Mouse (Mus musculus): ENCODE data around the gene Irf8. TPM values are rescaled to one million over a fixed set of nuclear protein-coding genes. Genes with fewer than 3 reads are reported as not detected.

Irf8 gene
- polyA plus RNA-seq, 1 experiment, result 80.9 TPM

DNA sequence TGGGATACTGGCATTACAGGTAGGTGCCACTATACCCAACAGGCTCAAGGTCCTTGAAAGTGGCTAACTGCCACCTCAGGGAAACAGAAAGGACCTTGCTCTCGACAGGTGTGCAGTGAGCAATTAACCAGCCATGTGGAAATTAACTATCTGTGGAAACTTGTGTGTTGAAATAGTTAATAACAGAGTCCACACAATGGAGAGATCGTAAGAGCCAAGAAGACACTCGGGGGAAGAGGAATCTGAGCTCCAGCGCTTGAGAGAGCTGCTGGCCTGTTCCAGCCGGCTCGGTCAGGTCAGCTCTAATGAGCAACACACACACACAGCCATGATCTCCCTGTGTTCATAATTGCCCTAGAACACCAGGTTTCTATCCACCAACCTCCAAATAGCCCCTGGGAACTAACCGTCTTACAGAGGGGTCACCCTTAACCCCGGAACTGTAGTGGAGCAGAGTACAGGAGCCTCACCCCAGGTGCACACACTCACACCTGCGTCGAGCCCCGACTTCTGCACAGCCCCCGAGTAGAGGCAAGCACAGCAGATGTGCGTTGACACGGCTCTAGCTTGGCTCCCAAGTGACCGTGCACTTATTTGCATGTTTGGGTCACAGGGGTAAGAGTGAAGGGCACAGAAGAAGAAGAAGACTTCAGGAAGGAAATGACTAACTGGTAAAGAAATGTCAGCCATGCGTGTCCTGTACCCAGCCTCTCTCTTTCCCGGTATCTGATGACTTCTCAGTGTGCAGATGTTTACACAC, 11.2 kb upstream of the Irf8 start:
- WGBS, result 34% methylated on average over 17 of the region's 17 CpGs
- H3K4me1 ChIP-seq (ENCODE audit: control insufficient read depth, insufficient read depth, low read length), result no peaks in the 10 kb centered on the region
- H3K27ac ChIP-seq (ENCODE audit: control insufficient read depth, insufficient read depth, low read depth, low read length, poor library complexity), result peak overlapping the region; percentile 67
- H3K4me3 ChIP-seq (replicated peaks; ENCODE audit: control insufficient read depth, low read depth, low read length), result no peak overlapping the region
- TF ChIP-seq CTCF (IDR thresholded peaks at IDR 0.05; ENCODE audit: control insufficient read depth, insufficient read depth, low read length) (no peak), POLR2A (IDR thresholded peaks at IDR 0.05; ENCODE audit: borderline replicate concordance, control insufficient read depth, low read depth, low read length) (no peak)

DNA sequence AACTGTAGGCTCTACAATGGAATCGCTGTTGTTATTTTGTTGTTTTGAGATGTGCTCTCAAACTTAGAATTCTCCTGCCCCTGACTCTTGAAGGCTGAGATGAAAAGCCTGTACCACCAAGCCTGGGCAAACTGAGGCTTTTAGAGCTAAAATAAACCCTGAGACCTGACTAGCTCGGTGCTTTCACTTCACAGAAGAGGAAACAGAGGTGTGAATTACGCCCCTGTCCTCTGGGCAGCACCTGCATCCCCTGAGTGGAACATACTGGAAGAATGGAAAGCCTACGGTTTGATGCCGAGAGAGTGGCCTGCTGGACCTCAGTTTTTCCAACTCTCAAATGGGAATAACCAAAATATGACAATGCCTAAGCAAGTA, 10.6 kb upstream of the Irf8 start:
- 44% methylated on average over 5 of the region's 5 CpGs for WGBS
- peak overlapping the region; percentile 65 for H3K27ac ChIP-seq (ENCODE audit: control insufficient read depth, insufficient read depth, low read depth, low read length, poor library complexity)
- H3K4me1 ChIP-seq (ENCODE audit: control insufficient read depth, insufficient read depth, low read length), result no peaks in the 10 kb centered on the region
- no peak overlapping the region for H3K4me3 ChIP-seq (replicated peaks; ENCODE audit: control insufficient read depth, low read depth, low read length)
- TF ChIP-seq POLR2A (IDR thresholded peaks at IDR 0.05; ENCODE audit: borderline replicate concordance, control insufficient read depth, low read depth, low read length) (no peak), CTCF (IDR thresholded peaks at IDR 0.05; ENCODE audit: control insufficient read depth, insufficient read depth, low read length) (no peak)

DNA sequence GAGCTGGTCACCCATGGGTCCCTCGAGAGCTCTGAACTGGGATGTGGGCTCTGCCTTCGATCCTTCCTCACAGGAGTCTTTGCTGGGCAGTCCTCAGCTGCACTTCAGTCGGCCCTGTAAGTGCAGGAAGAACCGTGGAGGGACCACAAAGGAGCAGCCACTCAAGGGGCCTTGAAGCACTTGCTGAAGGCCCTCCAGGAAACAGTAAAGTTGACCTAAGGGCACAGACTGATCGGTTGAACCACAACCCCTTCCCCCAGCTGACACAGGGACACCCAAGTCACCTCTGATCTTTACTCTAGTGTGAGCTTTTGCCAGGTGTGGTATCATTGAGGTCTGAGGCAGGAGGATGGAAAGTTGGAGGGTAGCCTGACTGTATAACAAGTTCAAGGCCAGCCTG, 10.1 kb upstream of the Irf8 start:
- 15% methylated on average over 5 of the region's 5 CpGs for WGBS
- H3K4me1 ChIP-seq (ENCODE audit: control insufficient read depth, insufficient read depth, low read length), result no peaks in the 10 kb centered on the region
- no peak for TF ChIP-seq POLR2A (IDR thresholded peaks at IDR 0.05; ENCODE audit: borderline replicate concordance, control insufficient read depth, low read depth, low read length)
- no peak for TF ChIP-seq CTCF (IDR thresholded peaks at IDR 0.05; ENCODE audit: control insufficient read depth, insufficient read depth, low read length)
- peak overlapping the region; percentile 65 for H3K27ac ChIP-seq (ENCODE audit: control insufficient read depth, insufficient read depth, low read depth, low read length, poor library complexity)
- no peak overlapping the region for H3K4me3 ChIP-seq (replicated peaks; ENCODE audit: control insufficient read depth, low read depth, low read length)

DNA sequence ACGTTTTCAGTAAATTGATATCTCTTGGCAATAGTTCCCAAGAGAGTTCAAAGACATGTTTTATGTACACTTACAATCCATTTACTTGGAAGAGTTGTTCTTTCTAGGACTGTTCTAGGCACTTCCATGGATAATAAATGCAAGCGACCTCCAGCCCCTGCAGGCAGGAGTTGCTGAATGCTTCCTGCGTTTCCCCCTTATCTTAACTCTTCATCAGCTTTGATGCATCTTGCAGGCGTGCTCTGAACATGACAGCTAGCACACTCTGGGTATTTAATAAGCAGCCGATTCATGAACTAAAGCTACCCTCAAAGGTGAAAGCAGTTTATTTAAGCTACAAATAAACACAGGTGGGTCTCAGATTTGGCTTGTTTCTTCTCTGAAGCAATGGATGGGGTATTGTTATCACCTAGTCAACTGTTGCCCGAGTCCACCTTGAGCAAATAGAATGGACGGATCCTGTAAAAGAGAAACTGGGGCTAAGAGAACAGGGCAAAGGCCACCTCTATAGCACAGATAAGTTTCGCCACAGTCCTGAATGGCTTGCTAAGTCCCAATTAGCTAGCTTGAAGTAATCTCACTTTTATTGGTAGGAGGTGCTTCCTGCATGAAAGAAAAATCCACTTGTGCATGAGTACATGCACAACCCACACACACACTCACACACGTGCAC, 7.5 kb upstream of the Irf8 start:
- WGBS, result 62% methylated on average over 9 of the region's 9 CpGs
- TF ChIP-seq CTCF (IDR thresholded peaks at IDR 0.05; ENCODE audit: control insufficient read depth, insufficient read depth, low read length) (no peak), POLR2A (IDR thresholded peaks at IDR 0.05; ENCODE audit: borderline replicate concordance, control insufficient read depth, low read depth, low read length) (no peak)
- no peaks in the 10 kb centered on the region for H3K4me1 ChIP-seq (ENCODE audit: control insufficient read depth, insufficient read depth, low read length)
- H3K27ac ChIP-seq (ENCODE audit: control insufficient read depth, insufficient read depth, low read depth, low read length, poor library complexity), result no peak overlapping the region
- no peak overlapping the region for H3K4me3 ChIP-seq (replicated peaks; ENCODE audit: control insufficient read depth, low read depth, low read length)

DNA sequence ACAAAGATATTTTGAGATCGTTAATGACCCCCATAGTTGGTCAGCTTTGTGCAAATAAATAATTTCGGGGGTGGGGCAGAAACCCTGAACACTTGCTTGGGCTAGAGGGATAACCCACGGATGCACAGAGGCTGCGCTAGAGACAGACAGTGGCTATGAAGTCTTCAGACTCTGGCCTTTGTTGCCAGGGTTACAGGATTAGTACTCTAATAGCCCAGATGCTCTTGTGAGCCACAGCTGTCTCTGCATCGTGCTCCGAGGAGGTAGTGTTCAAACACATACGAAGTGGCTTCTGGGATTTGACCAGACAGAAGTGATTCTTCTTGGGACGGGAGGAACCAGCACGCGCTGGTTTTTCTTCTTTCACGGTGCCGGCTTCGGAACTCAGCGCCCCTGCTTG, 4.6 kb upstream of the Irf8 start:
- no peaks in the 10 kb centered on the region for H3K4me1 ChIP-seq (ENCODE audit: control insufficient read depth, insufficient read depth, low read length)
- TF ChIP-seq CTCF (IDR thresholded peaks at IDR 0.05; ENCODE audit: control insufficient read depth, insufficient read depth, low read length) (no peak), POLR2A (IDR thresholded peaks at IDR 0.05; ENCODE audit: borderline replicate concordance, control insufficient read depth, low read depth, low read length) (no peak)
- WGBS, result 80% methylated on average over 14 of the region's 14 CpGs
- H3K27ac ChIP-seq (ENCODE audit: control insufficient read depth, insufficient read depth, low read depth, low read length, poor library complexity), result no peak overlapping the region
- no peak overlapping the region for H3K4me3 ChIP-seq (replicated peaks; ENCODE audit: control insufficient read depth, low read depth, low read length)

DNA sequence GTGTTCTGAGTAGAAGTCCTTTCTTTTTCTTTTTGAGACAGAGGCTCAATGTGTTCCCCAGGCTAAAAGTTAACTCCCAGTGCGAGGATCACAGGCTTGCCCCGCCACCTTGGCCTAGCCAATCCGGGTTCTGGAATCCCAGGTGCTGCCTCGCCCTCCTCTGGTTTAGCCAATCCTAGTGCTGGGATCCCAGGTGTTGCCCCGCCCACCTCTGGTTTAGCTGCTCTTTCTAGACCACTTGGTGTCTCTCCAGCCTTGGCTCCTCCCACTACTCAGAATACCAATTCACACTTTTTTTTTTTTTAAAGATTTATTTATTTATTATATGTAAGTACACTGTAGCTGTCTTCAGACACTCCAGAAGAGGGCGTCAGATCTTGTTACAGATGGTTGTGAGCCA, 4.1 kb upstream of the Irf8 start:
- Histone ChIP-seq H3K4me3 (replicated peaks; ENCODE audit: control insufficient read depth, low read depth, low read length) (no peak overlapping the region), H3K4me1 (ENCODE audit: control insufficient read depth, insufficient read depth, low read length) (no peaks in the 10 kb centered on the region), H3K27ac (ENCODE audit: control insufficient read depth, insufficient read depth, low read depth, low read length, poor library complexity) (no peak overlapping the region)
- WGBS, result 75% methylated on average over 6 of the region's 6 CpGs
- TF ChIP-seq CTCF (IDR thresholded peaks at IDR 0.05; ENCODE audit: control insufficient read depth, insufficient read depth, low read length), result no peak
- TF ChIP-seq POLR2A (IDR thresholded peaks at IDR 0.05; ENCODE audit: borderline replicate concordance, control insufficient read depth, low read depth, low read length), result no peak

DNA sequence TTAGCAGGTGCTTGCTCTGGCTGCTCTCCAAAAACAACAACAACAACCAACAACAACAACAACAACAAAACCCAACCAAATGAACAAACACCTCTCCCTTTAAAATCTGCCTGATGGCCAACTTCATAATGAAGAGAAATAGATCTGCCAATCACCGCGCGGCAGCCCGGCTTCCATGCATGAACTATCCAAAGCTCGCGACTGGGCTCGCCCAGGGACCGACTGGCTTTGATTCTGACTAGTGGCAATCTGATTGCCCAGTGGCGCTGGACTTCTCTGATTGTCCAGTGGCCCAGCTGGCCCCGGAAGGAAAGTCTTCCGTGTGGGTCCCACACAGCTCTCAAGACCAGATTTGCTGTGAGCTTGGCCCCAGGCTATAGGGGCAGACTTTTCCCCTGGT, 328 bp downstream of the Irf8 start:
- Histone ChIP-seq H3K27ac (ENCODE audit: control insufficient read depth, insufficient read depth, low read depth, low read length, poor library complexity) (peak overlapping the region; percentile 64), H3K4me3 (replicated peaks; ENCODE audit: control insufficient read depth, low read depth, low read length) (peak overlapping the region; percentile 78), H3K4me1 (ENCODE audit: control insufficient read depth, insufficient read depth, low read length) (peaks cover 1% of the 10 kb centered on the region; the same call in 1 of the 2 replicates)
- WGBS, result 2% methylated on average over 11 of the region's 11 CpGs
- TF ChIP-seq POLR2A (IDR thresholded peaks at IDR 0.05; ENCODE audit: borderline replicate concordance, control insufficient read depth, low read depth, low read length) (no peak), CTCF (IDR thresholded peaks at IDR 0.05; ENCODE audit: control insufficient read depth, insufficient read depth, low read length) (no peak)

DNA sequence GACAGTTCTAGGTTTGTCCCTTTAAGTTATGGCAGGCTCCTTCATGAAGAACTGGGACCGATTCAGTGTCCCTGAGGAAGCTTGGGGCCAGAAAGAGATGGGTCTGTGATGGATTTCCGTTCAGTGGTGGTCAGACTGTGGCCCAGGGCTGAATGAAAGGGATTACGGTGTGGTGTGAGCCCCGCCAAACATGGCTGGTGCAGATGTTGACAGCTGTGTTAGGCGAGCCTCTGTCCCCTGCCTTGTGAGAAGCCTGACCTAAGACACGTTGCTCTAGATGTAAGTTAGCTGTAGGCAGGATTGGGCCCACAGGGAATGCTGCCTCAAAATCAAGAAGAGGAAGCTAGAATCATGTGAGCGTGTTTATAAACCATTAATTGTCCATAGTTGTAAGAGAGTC, 1.0 kb downstream of the Irf8 start:
- Histone ChIP-seq H3K27ac (ENCODE audit: control insufficient read depth, insufficient read depth, low read depth, low read length, poor library complexity) (peak overlapping the region; percentile 75), H3K4me3 (replicated peaks; ENCODE audit: control insufficient read depth, low read depth, low read length) (peak overlapping the region; percentile 78), H3K4me1 (ENCODE audit: control insufficient read depth, insufficient read depth, low read length) (peaks cover 1% of the 10 kb centered on the region; the same call in 1 of the 2 replicates)
- TF ChIP-seq CTCF (IDR thresholded peaks at IDR 0.05; ENCODE audit: control insufficient read depth, insufficient read depth, low read length) (no peak), POLR2A (IDR thresholded peaks at IDR 0.05; ENCODE audit: borderline replicate concordance, control insufficient read depth, low read depth, low read length) (no peak)
- WGBS, result 42% methylated on average over 7 of the region's 7 CpGs
